Mouse (Mus musculus) embryonic facial prominence, embryonic 12.5 days (tissue): ENCODE measurements at regions not wholly inside any gene's neighbourhood (a gene's known extent, or its start where the extent isn't known, plus 50 kb on each side); places are given as distances from the start of the nearest gene placed in this dataset.
A peak's percentile ranks its signal among the peaks of the same experiment; 100 is the strongest.

ENCODE experiments used
- ATAC-seq: fragments of 200-750 bp; cut with Nextera tagmentation; 2 replicates; pipeline ENCODE4 v1.8.0; 2017; ENCODE audit not compliant: insufficient number of reproducible peaks, insufficient read depth, low FRiP score, low TSS enrichment
- H3K27ac ChIP-seq: fragments of 300-500 bp; sonication (generic); 2 replicates; pipeline ENCODE4 v1.5.1; 2016; ENCODE audit warnings: mild to moderate bottlenecking
- H3K27me3 ChIP-seq: fragments of 300-500 bp; sonication (generic); 2 replicates; pipeline ENCODE4 v1.6.1; 2016; ENCODE audit warnings: mild to moderate bottlenecking, moderate library complexity
- H3K36me3 ChIP-seq: fragments of 300-500 bp; sonication (generic); 2 replicates; pipeline ENCODE4 v1.6.1; 2016; ENCODE audit warnings: mild to moderate bottlenecking
- H3K4me1 ChIP-seq: fragments of 300-500 bp; sonication (generic); 2 replicates; pipeline ENCODE4 v1.6.1; 2016
- H3K4me2 ChIP-seq: fragments of 300-500 bp; sonication (generic); replicated peaks from 2 replicates; pipeline ENCODE4 v1.6.1; 2016; ENCODE audit warnings: mild to moderate bottlenecking, moderate library complexity
- H3K4me3 ChIP-seq: fragments of 300-500 bp; sonication (generic); 2 replicates; pipeline ENCODE4 v1.5.1; 2016; ENCODE audit warnings: mild to moderate bottlenecking
- H3K9ac ChIP-seq: fragments of 300-500 bp; sonication (generic); 2 replicates; pipeline ENCODE4 v1.6.1; 2016; ENCODE audit warnings: mild to moderate bottlenecking, moderate library complexity
- H3K9me3 ChIP-seq: fragments of 300-500 bp; sonication (generic); 2 replicates; pipeline ENCODE4 v1.6.1; 2016; ENCODE audit warnings: mild to moderate bottlenecking, moderate library complexity
- WGBS: fragments of 180-500 bp; shearing (Covaris S2); methylation state at CpG from one replicate; pipeline ENCODE4 v1.1.7; 2016; 5-methylcytosine and 5-hydroxymethylcytosine counted together

- H3K4me2 ChIP-seq, result peak overlapping the region; percentile 23
- peak; percentile 94 for ATAC-seq
Measured at GRCm38 (mm10) chr11:16559001-16559699, 50.9 kb upstream of the Sec61g start.

GRCm38 (mm10) chr11:16561727-16562126 lies 53.4 kb upstream of the Sec61g start:
- Histone ChIP-seq H3K36me3 (no peaks in the 10 kb centered on the region), H3K4me3 (no peak overlapping the region), H3K4me2 (no peak overlapping the region), H3K9ac (no peak overlapping the region), H3K27me3 (no peaks in the 10 kb centered on the region), H3K27ac (no peak overlapping the region), H3K4me1 (peaks cover 7% of the 10 kb centered on the region), H3K9me3 (no peaks in the 10 kb centered on the region)
- 85% methylated on average over 4 of the region's 4 CpGs for WGBS
- no peak for ATAC-seq

More at GRCm38 (mm10) chr11:16559001-16559699, 50.9 kb upstream of the Sec61g start:
- H3K4me3 ChIP-seq, result no peak overlapping the region
- H3K27me3 ChIP-seq, result no peaks in the 10 kb centered on the region
- peak overlapping the region; percentile 87 for H3K27ac ChIP-seq
- WGBS, result 13% methylated on average over 16 of the region's 16 CpGs
- H3K36me3 ChIP-seq, result no peaks in the 10 kb centered on the region
- H3K9ac ChIP-seq, result no peak overlapping the region
- H3K4me1 ChIP-seq, result peaks cover 7% of the 10 kb centered on the region
- H3K9me3 ChIP-seq, result no peaks in the 10 kb centered on the region

GRCm38 (mm10) chr11:16589085-16589680 lies 80.9 kb upstream of the Sec61g start:
- no peak overlapping the region for H3K4me2 ChIP-seq
- H3K4me3 ChIP-seq, result no peak overlapping the region
- H3K36me3 ChIP-seq, result no peaks in the 10 kb centered on the region
- no peaks in the 10 kb centered on the region for H3K9me3 ChIP-seq
- H3K27ac ChIP-seq, result no peak overlapping the region
- H3K4me1 ChIP-seq, result peaks cover 11% of the 10 kb centered on the region
- H3K27me3 ChIP-seq, result no peaks in the 10 kb centered on the region
- WGBS, result 73% methylated on average over 4 of the region's 4 CpGs
- H3K9ac ChIP-seq, result no peak overlapping the region
- ATAC-seq, result no peak

- Histone ChIP-seq H3K4me1 (peaks cover 12% of the 10 kb centered on the region), H3K4me3 (no peak overlapping the region), H3K27me3 (no peaks in the 10 kb centered on the region), H3K36me3 (no peaks in the 10 kb centered on the region), H3K9me3 (no peaks in the 10 kb centered on the region), H3K4me2 (no peak overlapping the region), H3K27ac (no peak overlapping the region), H3K9ac (no peak overlapping the region)
- 64% methylated on average over 4 of the region's 4 CpGs for WGBS
- ATAC-seq, result no peak
Measured at GRCm38 (mm10) chr11:16590541-16590940, 82.3 kb upstream of the Sec61g start.

GRCm38 (mm10) chr11:16591471-16591921 lies 83.2 kb upstream of the Sec61g start:
- H3K4me3 ChIP-seq, result no peak overlapping the region
- ATAC-seq, result peak; percentile 97

GRCm38 (mm10) chr11:16592006-16592405 lies 83.7 kb upstream of the Sec61g start:
- Histone ChIP-seq H3K9ac (no peak overlapping the region), H3K27ac (peak overlapping the region; percentile 84), H3K9me3 (no peaks in the 10 kb centered on the region), H3K4me2 (peak overlapping the region; percentile 29), H3K36me3 (no peaks in the 10 kb centered on the region), H3K4me3 (no peak overlapping the region), H3K4me1 (peaks cover 15% of the 10 kb centered on the region), H3K27me3 (no peaks in the 10 kb centered on the region)
- WGBS, result 63% methylated on average over 4 of the region's 4 CpGs
- ATAC-seq, result peak; percentile 10; the same call in 1 of the 2 replicates

More at GRCm38 (mm10) chr11:16591471-16591921, 83.2 kb upstream of the Sec61g start:
- Histone ChIP-seq H3K9me3 (no peaks in the 10 kb centered on the region), H3K27ac (peak overlapping the region; percentile 84), H3K9ac (no peak overlapping the region), H3K27me3 (no peaks in the 10 kb centered on the region), H3K4me1 (peaks cover 15% of the 10 kb centered on the region), H3K36me3 (no peaks in the 10 kb centered on the region), H3K4me2 (peak overlapping the region; percentile 29)
- 2% methylated on average over 7 of the region's 7 CpGs for WGBS

GRCm38 (mm10) chr11:16592766-16593165 lies 84.5 kb upstream of the Sec61g start:
- WGBS, result 91% methylated on average over 5 of the region's 5 CpGs
- H3K27me3 ChIP-seq, result no peaks in the 10 kb centered on the region
- no peak for ATAC-seq
- no peak overlapping the region for H3K27ac ChIP-seq
- H3K4me2 ChIP-seq, result no peak overlapping the region
- no peaks in the 10 kb centered on the region for H3K9me3 ChIP-seq
- no peak overlapping the region for H3K9ac ChIP-seq
- no peaks in the 10 kb centered on the region for H3K36me3 ChIP-seq
- H3K4me1 ChIP-seq, result peaks cover 15% of the 10 kb centered on the region
- no peak overlapping the region for H3K4me3 ChIP-seq

- Histone ChIP-seq H3K4me3 (no peak overlapping the region), H3K27me3 (no peaks in the 10 kb centered on the region), H3K27ac (no peak overlapping the region), H3K4me2 (no peak overlapping the region), H3K4me1 (peaks cover 15% of the 10 kb centered on the region), H3K9ac (no peak overlapping the region), H3K36me3 (no peaks in the 10 kb centered on the region), H3K9me3 (no peaks in the 10 kb centered on the region)
- no peak for ATAC-seq
- 60% methylated on average over 1 of the region's 1 CpGs for WGBS
Measured at GRCm38 (mm10) chr11:16594832-16595231, 86.5 kb upstream of the Sec61g start.

GRCm38 (mm10) chr11:16597038-16597830 lies 89.0 kb upstream of the Sec61g start:
- Histone ChIP-seq H3K4me2 (no peak overlapping the region), H3K27ac (no peak overlapping the region), H3K9me3 (peaks cover 4% of the 10 kb centered on the region; the same call in 1 of the 2 replicates), H3K4me1 (peaks cover 4% of the 10 kb centered on the region; the same call in 1 of the 2 replicates), H3K36me3 (no peaks in the 10 kb centered on the region), H3K4me3 (no peak overlapping the region), H3K27me3 (no peaks in the 10 kb centered on the region), H3K9ac (no peak overlapping the region)
- ATAC-seq, result no peak
- WGBS, result 83% methylated on average over 6 of the region's 6 CpGs

- no peaks in the 10 kb centered on the region for H3K27me3 ChIP-seq
- H3K4me1 ChIP-seq, result peaks cover 10% of the 10 kb centered on the region; the same call in 1 of the 2 replicates
- H3K9me3 ChIP-seq, result peaks cover 4% of the 10 kb centered on the region; the same call in 1 of the 2 replicates
- no peak for ATAC-seq
- 75% methylated on average over 3 of the region's 3 CpGs for WGBS
- H3K9ac ChIP-seq, result no peak overlapping the region
- H3K36me3 ChIP-seq, result no peaks in the 10 kb centered on the region
- no peak overlapping the region for H3K4me3 ChIP-seq
- no peak overlapping the region for H3K27ac ChIP-seq
- no peak overlapping the region for H3K4me2 ChIP-seq
Measured at GRCm38 (mm10) chr11:16602947-16603346, 94.7 kb upstream of the Sec61g start.

- Histone ChIP-seq H3K27ac (peak overlapping the region; percentile 77), H3K9me3 (peaks cover 2% of the 10 kb centered on the region; the same call in 1 of the 2 replicates), H3K36me3 (no peaks in the 10 kb centered on the region), H3K27me3 (no peaks in the 10 kb centered on the region), H3K4me2 (no peak overlapping the region), H3K9ac (no peak overlapping the region), H3K4me3 (no peak overlapping the region), H3K4me1 (peaks cover 10% of the 10 kb centered on the region; the same call in 1 of the 2 replicates)
- 51% methylated on average over 7 of the region's 7 CpGs for whole genome bisulfite sequencing
- no peak for ATAC-seq
Measured at GRCm38 (mm10) chr11:16606435-16607214, 98.3 kb upstream of the Sec61g start.
